Mouse (Mus musculus): Measurements from ENCODE around the gene Syna. TPM values are rescaled to one million over a fixed set of nuclear protein-coding genes. Genes with fewer than 3 reads are reported as not detected.

The Syna gene
- polyA plus RNA-seq, 1 experiment, result 0.15 TPM

DNA sequence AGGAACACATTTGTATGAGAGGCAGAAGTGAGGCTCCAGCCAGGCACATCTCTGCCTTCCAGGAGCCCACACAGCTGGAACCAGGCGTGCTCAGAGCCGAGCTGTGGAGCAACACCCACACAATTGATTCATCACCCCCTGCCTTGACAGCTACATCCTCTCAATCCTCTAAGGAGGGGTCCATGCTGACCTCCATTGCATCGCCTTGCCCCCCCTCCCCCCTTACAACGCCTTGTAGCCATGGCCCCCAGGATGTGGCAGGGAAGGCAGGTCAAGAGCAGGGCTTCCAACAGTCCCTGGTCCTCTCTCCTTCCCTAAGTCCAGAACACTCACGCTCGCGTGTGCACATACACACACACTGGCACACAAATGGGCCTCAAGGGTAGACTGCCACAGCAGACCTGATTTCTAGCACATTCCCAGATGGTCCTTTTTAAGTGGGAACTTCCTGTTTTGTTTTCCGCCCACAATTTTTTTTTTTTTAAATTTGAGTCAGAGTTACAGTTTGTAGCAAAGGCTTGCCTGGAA is 9.1 kb upstream of the Syna start:
- no peak for DNase-seq
- WGBS, result 80% methylated on average over 8 of the region's 8 CpGs
- H3K4me1 ChIP-seq (replicated peaks; ENCODE audit: control insufficient read depth, insufficient read depth, low read length), result peaks cover 13% of the 10 kb centered on the region
- H3K4me3 ChIP-seq (ENCODE audit: control insufficient read depth, insufficient read depth, low read length), result no peak overlapping the region
- no peak overlapping the region for H3K27ac ChIP-seq (ENCODE audit: control insufficient read depth, insufficient read depth, low read length)
- no peaks in the 10 kb centered on the region for H3K27me3 ChIP-seq (ENCODE audit: control insufficient read depth, insufficient read depth, low read length)
- H3K36me3 ChIP-seq (ENCODE audit: control insufficient read depth, insufficient read depth, low read length), result no peaks in the 10 kb centered on the region
- TF ChIP-seq POLR2A (IDR thresholded peaks at IDR 0.05; ENCODE audit: control insufficient read depth, extremely low read depth, insufficient read depth, low read length, poor library complexity) (no peak), CTCF (IDR thresholded peaks at IDR 0.05; ENCODE audit: borderline replicate concordance, control insufficient read depth, extremely low read depth, insufficient read depth, low read length, poor library complexity) (no peak)

DNA sequence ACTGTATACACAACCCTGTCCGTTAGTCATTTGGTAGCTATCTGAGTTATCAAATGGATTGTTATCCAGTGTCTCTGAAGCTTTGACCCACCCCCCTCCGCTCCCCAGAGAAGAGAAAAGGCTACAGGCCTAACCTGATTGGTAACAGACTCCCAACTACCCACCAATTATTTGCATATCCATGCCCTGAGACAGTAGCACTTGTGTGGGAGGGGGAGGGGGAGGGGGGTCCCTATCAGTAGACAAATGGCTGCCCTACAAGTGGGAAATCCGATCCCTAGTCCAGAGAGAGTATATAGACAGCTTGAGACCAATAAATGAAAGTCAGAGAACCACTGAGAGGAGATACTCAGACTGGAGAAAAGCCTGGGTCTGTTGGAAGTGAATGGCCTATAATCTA is 8.1 kb upstream of the Syna start:
- Histone ChIP-seq H3K36me3 (ENCODE audit: control insufficient read depth, insufficient read depth, low read length) (no peaks in the 10 kb centered on the region), H3K27ac (ENCODE audit: control insufficient read depth, insufficient read depth, low read length) (no peak overlapping the region), H3K27me3 (ENCODE audit: control insufficient read depth, insufficient read depth, low read length) (no peaks in the 10 kb centered on the region), H3K4me3 (ENCODE audit: control insufficient read depth, insufficient read depth, low read length) (no peak overlapping the region), H3K4me1 (replicated peaks; ENCODE audit: control insufficient read depth, insufficient read depth, low read length) (peaks cover 13% of the 10 kb centered on the region)
- no peak for DNase-seq
- WGBS, result 97% methylated on average over 3 of the region's 3 CpGs
- TF ChIP-seq CTCF (IDR thresholded peaks at IDR 0.05; ENCODE audit: borderline replicate concordance, control insufficient read depth, extremely low read depth, insufficient read depth, low read length, poor library complexity) (no peak), POLR2A (IDR thresholded peaks at IDR 0.05; ENCODE audit: control insufficient read depth, extremely low read depth, insufficient read depth, low read length, poor library complexity) (no peak)

- Histone ChIP-seq H3K27ac (ENCODE audit: control insufficient read depth, insufficient read depth, low read length) (no peak overlapping the region), H3K36me3 (ENCODE audit: control insufficient read depth, insufficient read depth, low read length) (no peaks in the 10 kb centered on the region), H3K27me3 (ENCODE audit: control insufficient read depth, insufficient read depth, low read length) (no peaks in the 10 kb centered on the region), H3K4me1 (replicated peaks; ENCODE audit: control insufficient read depth, insufficient read depth, low read length) (peaks cover 11% of the 10 kb centered on the region), H3K4me3 (ENCODE audit: control insufficient read depth, insufficient read depth, low read length) (no peak overlapping the region)
- 88% methylated on average over 4 of the region's 4 CpGs for WGBS
- TF ChIP-seq POLR2A (IDR thresholded peaks at IDR 0.05; ENCODE audit: control insufficient read depth, extremely low read depth, insufficient read depth, low read length, poor library complexity), result no peak
- no peak for TF ChIP-seq CTCF (IDR thresholded peaks at IDR 0.05; ENCODE audit: borderline replicate concordance, control insufficient read depth, extremely low read depth, insufficient read depth, low read length, poor library complexity)
- DNase-seq, result no peak
Observed at GRCm38 (mm10) chr5:134567445-134567844, 7.5 kb upstream of the Syna start.

DNA sequence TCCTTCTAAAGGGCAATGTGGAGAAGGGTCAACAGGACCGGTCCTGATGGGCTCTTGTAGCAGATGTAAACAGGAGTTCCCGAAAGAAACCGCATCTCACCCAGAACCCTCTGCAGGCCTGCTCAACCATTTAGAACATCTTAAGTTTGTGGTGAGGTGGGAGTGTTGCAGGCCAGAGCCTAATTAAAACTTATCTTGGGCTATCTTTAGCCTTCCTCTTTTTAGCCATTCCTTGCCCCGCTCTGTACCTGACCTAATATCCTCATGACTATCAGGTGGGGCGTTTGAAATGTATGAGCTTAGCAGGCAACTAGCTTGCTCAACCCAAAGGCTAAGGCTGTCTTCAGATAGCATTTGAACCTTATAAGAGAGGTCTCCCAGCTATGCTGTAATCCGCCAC is 5.7 kb upstream of the Syna start:
- Histone ChIP-seq H3K4me3 (ENCODE audit: control insufficient read depth, insufficient read depth, low read length) (no peak overlapping the region), H3K4me1 (replicated peaks; ENCODE audit: control insufficient read depth, insufficient read depth, low read length) (peaks cover 6% of the 10 kb centered on the region), H3K36me3 (ENCODE audit: control insufficient read depth, insufficient read depth, low read length) (no peaks in the 10 kb centered on the region), H3K27ac (ENCODE audit: control insufficient read depth, insufficient read depth, low read length) (no peak overlapping the region), H3K27me3 (ENCODE audit: control insufficient read depth, insufficient read depth, low read length) (no peaks in the 10 kb centered on the region)
- TF ChIP-seq POLR2A (IDR thresholded peaks at IDR 0.05; ENCODE audit: control insufficient read depth, extremely low read depth, insufficient read depth, low read length, poor library complexity) (no peak), CTCF (IDR thresholded peaks at IDR 0.05; ENCODE audit: borderline replicate concordance, control insufficient read depth, extremely low read depth, insufficient read depth, low read length, poor library complexity) (no peak)
- no peak for DNase-seq
- 95% methylated on average over 6 of the region's 6 CpGs for WGBS

DNA sequence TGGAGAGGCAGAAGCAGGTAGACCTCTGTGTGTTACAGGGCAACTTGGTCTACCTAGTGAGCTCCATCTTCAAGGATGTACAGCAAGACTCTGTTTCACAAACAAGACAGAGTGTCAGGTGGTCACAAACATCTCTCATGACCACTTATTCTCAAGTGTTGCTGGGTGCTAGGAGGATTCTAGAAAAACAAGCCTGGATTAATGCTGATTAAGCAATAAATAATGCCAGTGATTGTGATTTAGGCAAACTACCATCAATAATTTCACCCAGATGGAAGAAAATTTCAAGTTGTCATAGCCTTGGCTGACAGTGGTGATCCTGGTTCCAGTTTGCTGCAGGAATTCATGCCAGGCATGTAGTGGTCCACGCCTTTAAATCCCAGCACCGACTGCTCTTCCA is 4.3 kb upstream of the Syna start:
- no peaks in the 10 kb centered on the region for H3K27me3 ChIP-seq (ENCODE audit: control insufficient read depth, insufficient read depth, low read length)
- no peak overlapping the region for H3K4me3 ChIP-seq (ENCODE audit: control insufficient read depth, insufficient read depth, low read length)

DNA sequence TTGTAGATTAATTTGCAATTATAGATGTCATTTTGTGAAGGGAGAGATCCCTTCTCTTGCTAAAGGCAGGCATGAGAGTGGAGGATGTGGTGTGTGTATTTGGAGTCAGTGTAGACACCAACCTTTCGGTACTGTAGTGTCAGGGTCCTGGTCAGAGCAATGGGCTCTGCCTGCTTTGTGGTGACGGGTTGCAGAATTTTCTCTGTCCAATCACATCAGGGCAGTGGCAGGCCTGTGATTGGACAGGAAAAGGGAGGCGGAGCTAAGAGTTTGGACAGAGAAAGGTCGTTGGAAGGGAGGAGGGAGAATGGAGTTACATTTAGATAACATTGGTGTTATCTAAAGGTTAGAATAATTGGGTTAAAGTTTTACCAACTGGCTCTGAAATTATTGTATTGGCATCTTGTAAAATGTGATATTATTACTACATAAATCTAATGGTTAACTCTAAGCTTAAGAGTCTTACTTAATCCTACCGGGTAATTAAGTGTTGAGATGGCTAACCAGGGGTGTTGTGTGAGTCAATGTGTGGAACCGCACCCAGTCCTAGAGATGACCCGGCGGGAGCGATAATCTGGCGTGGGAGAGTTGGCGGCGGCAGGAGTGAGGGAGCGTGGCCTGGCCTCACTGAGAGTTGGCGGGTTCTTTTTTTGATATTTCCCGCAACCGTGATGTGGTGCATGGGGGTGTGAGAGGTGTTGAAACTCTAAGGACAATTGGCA is 640 bp upstream of the Syna start:
- no peak for TF ChIP-seq POLR2A (IDR thresholded peaks at IDR 0.05; ENCODE audit: control insufficient read depth, extremely low read depth, insufficient read depth, low read length, poor library complexity)
- no peak for TF ChIP-seq CTCF (IDR thresholded peaks at IDR 0.05; ENCODE audit: borderline replicate concordance, control insufficient read depth, extremely low read depth, insufficient read depth, low read length, poor library complexity)
- 0 out of 2 replicates have a peak, but pooled peaks cover 3% of the 10 kb centered on the region for H3K4me1 ChIP-seq (replicated peaks; ENCODE audit: control insufficient read depth, insufficient read depth, low read length)
- 90% methylated on average over 16 of the region's 16 CpGs for WGBS

More for the DNA sequence above, 4.3 kb upstream of the Syna start:
- Histone ChIP-seq H3K4me1 (replicated peaks; ENCODE audit: control insufficient read depth, insufficient read depth, low read length) (peaks cover 6% of the 10 kb centered on the region), H3K27ac (ENCODE audit: control insufficient read depth, insufficient read depth, low read length) (no peak overlapping the region), H3K36me3 (ENCODE audit: control insufficient read depth, insufficient read depth, low read length) (no peaks in the 10 kb centered on the region)
- TF ChIP-seq CTCF (IDR thresholded peaks at IDR 0.05; ENCODE audit: borderline replicate concordance, control insufficient read depth, extremely low read depth, insufficient read depth, low read length, poor library complexity) (no peak), POLR2A (IDR thresholded peaks at IDR 0.05; ENCODE audit: control insufficient read depth, extremely low read depth, insufficient read depth, low read length, poor library complexity) (no peak)
- DNase-seq, result no peak
- WGBS, result 95% methylated on average over 2 of the region's 2 CpGs

More for the DNA sequence above, 640 bp upstream of the Syna start:
- no peaks in the 10 kb centered on the region for H3K27me3 ChIP-seq (ENCODE audit: control insufficient read depth, insufficient read depth, low read length)
- H3K27ac ChIP-seq (ENCODE audit: control insufficient read depth, insufficient read depth, low read length), result no peak overlapping the region
- no peaks in the 10 kb centered on the region for H3K36me3 ChIP-seq (ENCODE audit: control insufficient read depth, insufficient read depth, low read length)
- DNase-seq, result no peak
- no peak overlapping the region for H3K4me3 ChIP-seq (ENCODE audit: control insufficient read depth, insufficient read depth, low read length)
